Mouse (Mus musculus): ENCODE data around the gene Zfp654. TPM values are rescaled to one million over a fixed set of nuclear protein-coding genes. Genes with fewer than 3 reads are reported as not detected.

Gene Zfp654
- polyA plus RNA-seq, 1 experiment from 2014 or later, result 2.6 TPM

DNA sequence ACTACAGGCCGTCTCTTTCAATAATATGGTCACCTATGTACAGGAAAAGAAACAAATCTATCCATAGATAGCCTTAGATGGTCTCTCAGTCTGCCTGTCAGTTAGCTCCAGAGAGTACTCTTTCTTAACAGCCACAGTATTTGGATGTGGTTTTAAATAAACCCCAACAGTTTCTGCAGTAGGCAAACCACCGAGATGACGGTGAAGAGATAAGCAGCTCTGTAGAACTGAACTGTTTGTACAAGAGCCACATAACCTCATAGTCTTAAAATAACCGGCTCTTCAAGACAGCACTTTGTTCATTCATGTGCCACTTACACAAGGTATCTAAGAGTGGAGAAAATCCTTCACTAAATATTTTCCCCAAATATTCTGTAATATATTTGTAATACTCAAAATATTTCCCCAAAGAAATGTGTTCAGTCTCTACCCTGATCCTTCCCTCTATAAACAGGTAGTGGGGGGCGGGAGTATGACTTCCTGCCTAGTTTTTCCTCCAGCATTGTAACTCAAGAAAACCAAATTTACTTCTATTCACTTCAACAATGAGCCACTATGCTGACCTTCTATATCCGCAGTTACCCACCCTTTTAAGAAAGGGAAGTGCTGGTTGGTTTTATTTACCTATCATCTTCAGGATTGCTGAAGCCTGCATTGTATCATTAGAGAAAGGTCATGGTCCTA lies 92.7 kb downstream of the Zfp654 start:
- H3K4me3 ChIP-seq (ENCODE audit: low read depth, low read length), result no peak overlapping the region
- H3K4me2 ChIP-seq (ENCODE audit: low read depth, low read length), result no peak overlapping the region
- ATAC-seq (ENCODE audit: low read depth), result no peak
- H3K9ac ChIP-seq (ENCODE audit: low read depth, low read length), result no peak overlapping the region
- H3K9me3 ChIP-seq (replicated peaks; ENCODE audit: control insufficient read depth, low read length), result peaks cover 3% of the 10 kb centered on the region; the same call in 1 of the 2 replicates
- H3K27me3 ChIP-seq (ENCODE audit: control insufficient read depth, insufficient read depth, low read depth, low read length), result no peaks in the 10 kb centered on the region
- 9% methylated on average over 6 of the region's 6 CpGs for WGBS (ENCODE audit: insufficient replicate concordance)
- H3K4me1 ChIP-seq (ENCODE audit: control insufficient read depth, low read depth, low read length), result no peaks in the 10 kb centered on the region; the same call in 1 of the 2 replicates
- peaks cover 8% of the 10 kb centered on the region for H3K36me3 ChIP-seq (ENCODE audit: control insufficient read depth, insufficient read depth)
- no peak overlapping the region for H3K27ac ChIP-seq (ENCODE audit: low read length)

- Histone ChIP-seq H3K9ac (ENCODE audit: low read depth, low read length) (no peak overlapping the region), H3K27ac (ENCODE audit: low read length) (no peak overlapping the region), H3K4me3 (ENCODE audit: low read depth, low read length) (no peak overlapping the region), H3K4me2 (ENCODE audit: low read depth, low read length) (no peak overlapping the region), H3K27me3 (ENCODE audit: control insufficient read depth, insufficient read depth, low read depth, low read length) (no peaks in the 10 kb centered on the region), H3K9me3 (replicated peaks; ENCODE audit: control insufficient read depth, low read length) (no peaks in the 10 kb centered on the region), H3K4me1 (ENCODE audit: control insufficient read depth, low read depth, low read length) (no peaks in the 10 kb centered on the region; the same call in 1 of the 2 replicates), H3K36me3 (ENCODE audit: control insufficient read depth, insufficient read depth) (peaks cover under 1% of the 10 kb centered on the region)
- ATAC-seq (ENCODE audit: low read depth), result no peak
- WGBS (ENCODE audit: insufficient replicate concordance), result 65% methylated on average over 7 of the region's 7 CpGs
These were observed 93.6 kb downstream of the Zfp654 start for GRCm38 (mm10) chr16:64757666-64758400.

DNA sequence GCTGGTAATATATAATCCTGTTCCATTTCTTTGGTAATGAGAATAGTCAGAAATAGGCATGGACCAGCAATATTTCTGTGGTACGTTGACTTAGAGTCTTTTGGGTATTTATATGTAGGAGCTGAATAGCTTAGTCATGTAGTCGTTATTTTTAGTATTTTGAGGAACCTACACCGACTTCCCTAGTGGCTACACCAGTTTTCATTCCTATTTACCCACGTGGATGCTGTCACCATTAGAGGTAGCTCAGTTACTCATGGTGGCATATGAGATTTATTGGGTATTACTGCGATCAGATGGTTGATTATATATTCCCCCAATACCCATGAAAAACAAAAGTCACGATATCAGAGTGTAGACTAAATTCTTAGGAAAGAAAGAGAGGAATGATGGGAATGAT lies 95.1 kb downstream of the Zfp654 start:
- H3K4me3 ChIP-seq (ENCODE audit: low read depth, low read length), result no peak overlapping the region
- H3K9me3 ChIP-seq (replicated peaks; ENCODE audit: control insufficient read depth, low read length), result no peaks in the 10 kb centered on the region
- H3K27ac ChIP-seq (ENCODE audit: low read length), result no peak overlapping the region
- H3K4me2 ChIP-seq (ENCODE audit: low read depth, low read length), result no peak overlapping the region
- H3K36me3 ChIP-seq (ENCODE audit: control insufficient read depth, insufficient read depth), result no peaks in the 10 kb centered on the region
- WGBS (ENCODE audit: insufficient replicate concordance), result 31% methylated on average over 6 of the region's 6 CpGs
- no peak overlapping the region for H3K9ac ChIP-seq (ENCODE audit: low read depth, low read length)
- H3K4me1 ChIP-seq (ENCODE audit: control insufficient read depth, low read depth, low read length), result no peaks in the 10 kb centered on the region; the same call in 1 of the 2 replicates
- no peak for ATAC-seq (ENCODE audit: low read depth)
- no peaks in the 10 kb centered on the region for H3K27me3 ChIP-seq (ENCODE audit: control insufficient read depth, insufficient read depth, low read depth, low read length)

DNA sequence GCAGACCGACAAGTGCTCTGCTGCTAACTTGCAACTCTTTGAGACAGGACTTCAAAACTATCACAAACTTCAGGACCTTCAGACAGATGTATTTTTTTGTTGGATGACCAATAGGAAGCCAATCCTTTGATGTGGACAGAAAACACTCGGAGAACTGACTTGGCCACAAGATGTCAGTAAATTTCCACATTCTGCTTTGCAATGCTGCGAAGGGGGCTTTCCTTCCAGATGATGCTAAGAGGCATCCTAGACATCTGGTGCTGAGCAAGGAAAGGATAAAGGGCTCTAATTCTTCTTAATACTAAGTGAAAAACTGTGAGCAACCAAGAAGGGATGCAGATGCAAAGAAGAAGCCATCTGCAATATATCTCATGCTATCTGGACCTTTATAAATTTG lies 96.7 kb downstream of the Zfp654 start:
- no peak overlapping the region for H3K9ac ChIP-seq (ENCODE audit: low read depth, low read length)
- no peak overlapping the region for H3K4me2 ChIP-seq (ENCODE audit: low read depth, low read length)
- no peaks in the 10 kb centered on the region for H3K36me3 ChIP-seq (ENCODE audit: control insufficient read depth, insufficient read depth)
- ATAC-seq (ENCODE audit: low read depth), result no peak
- H3K27me3 ChIP-seq (ENCODE audit: control insufficient read depth, insufficient read depth, low read depth, low read length), result no peaks in the 10 kb centered on the region
- H3K4me3 ChIP-seq (ENCODE audit: low read depth, low read length), result no peak overlapping the region
- 25% methylated on average over 3 of the region's 3 CpGs for WGBS (ENCODE audit: insufficient replicate concordance)
- no peak overlapping the region for H3K27ac ChIP-seq (ENCODE audit: low read length)
- H3K4me1 ChIP-seq (ENCODE audit: control insufficient read depth, low read depth, low read length), result no peaks in the 10 kb centered on the region; the same call in 1 of the 2 replicates
- no peaks in the 10 kb centered on the region for H3K9me3 ChIP-seq (replicated peaks; ENCODE audit: control insufficient read depth, low read length)

DNA sequence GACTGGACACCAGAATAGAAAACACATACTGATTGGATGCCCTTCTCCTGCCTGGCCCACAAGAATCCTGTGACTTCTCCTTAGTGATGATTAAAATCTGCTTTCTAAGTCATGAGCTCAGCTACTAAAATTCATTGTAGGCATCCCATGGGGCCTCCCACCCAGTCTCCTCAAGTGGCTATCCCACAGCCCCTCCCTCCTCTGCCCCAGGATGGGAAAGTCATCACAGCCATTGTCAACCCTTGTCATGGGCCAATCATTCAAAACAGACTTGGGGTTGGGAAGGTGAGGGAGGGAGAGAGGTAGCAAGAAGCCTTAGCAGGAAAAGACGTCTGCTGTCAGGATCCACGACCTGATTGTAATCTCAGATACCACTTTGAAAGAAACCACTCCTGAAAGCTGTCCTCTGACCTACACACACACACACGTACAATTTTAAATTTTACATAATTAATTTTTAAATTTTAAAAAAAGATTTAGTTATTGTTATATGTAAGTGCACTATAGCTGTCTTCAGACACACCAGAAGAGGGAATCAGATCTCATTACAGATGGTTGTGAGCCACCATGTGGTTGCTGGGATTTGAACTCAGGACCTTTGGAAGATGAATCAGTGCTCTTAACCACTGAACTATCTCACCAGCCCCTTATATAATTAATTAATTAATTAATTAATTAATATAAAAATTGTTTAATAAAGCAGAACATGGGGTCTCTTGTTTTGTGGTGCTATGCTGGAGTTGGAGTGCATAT lies 97.3 kb downstream of the Zfp654 start:
- ATAC-seq (ENCODE audit: low read depth), result no peak
- H3K4me2 ChIP-seq (ENCODE audit: low read depth, low read length), result no peak overlapping the region
- no peak overlapping the region for H3K4me3 ChIP-seq (ENCODE audit: low read depth, low read length)
- no peaks in the 10 kb centered on the region for H3K9me3 ChIP-seq (replicated peaks; ENCODE audit: control insufficient read depth, low read length)
- H3K9ac ChIP-seq (ENCODE audit: low read depth, low read length), result no peak overlapping the region
- H3K36me3 ChIP-seq (ENCODE audit: control insufficient read depth, insufficient read depth), result no peaks in the 10 kb centered on the region
- H3K27me3 ChIP-seq (ENCODE audit: control insufficient read depth, insufficient read depth, low read depth, low read length), result no peaks in the 10 kb centered on the region
- H3K4me1 ChIP-seq (ENCODE audit: control insufficient read depth, low read depth, low read length), result no peaks in the 10 kb centered on the region; the same call in 1 of the 2 replicates
- WGBS (ENCODE audit: insufficient replicate concordance), result 36% methylated on average over 3 of the region's 3 CpGs
- no peak overlapping the region for H3K27ac ChIP-seq (ENCODE audit: low read length)

GRCm38 (mm10) chr16:64748237-64748636 lies 103.2 kb downstream of the Zfp654 start:
- 5% methylated on average over 10 of the region's 10 CpGs for WGBS (ENCODE audit: insufficient replicate concordance)
- H3K9ac ChIP-seq (ENCODE audit: low read depth, low read length), result no peak overlapping the region
- H3K27me3 ChIP-seq (ENCODE audit: control insufficient read depth, insufficient read depth, low read depth, low read length), result no peaks in the 10 kb centered on the region
- no peak for ATAC-seq (ENCODE audit: low read depth)
- H3K9me3 ChIP-seq (replicated peaks; ENCODE audit: control insufficient read depth, low read length), result no peaks in the 10 kb centered on the region
- no peak overlapping the region for H3K4me2 ChIP-seq (ENCODE audit: low read depth, low read length)
- H3K27ac ChIP-seq (ENCODE audit: low read length), result no peak overlapping the region
- H3K4me3 ChIP-seq (ENCODE audit: low read depth, low read length), result no peak overlapping the region
- no peaks in the 10 kb centered on the region for H3K36me3 ChIP-seq (ENCODE audit: control insufficient read depth, insufficient read depth)
- H3K4me1 ChIP-seq (ENCODE audit: control insufficient read depth, low read depth, low read length), result no peaks in the 10 kb centered on the region

DNA sequence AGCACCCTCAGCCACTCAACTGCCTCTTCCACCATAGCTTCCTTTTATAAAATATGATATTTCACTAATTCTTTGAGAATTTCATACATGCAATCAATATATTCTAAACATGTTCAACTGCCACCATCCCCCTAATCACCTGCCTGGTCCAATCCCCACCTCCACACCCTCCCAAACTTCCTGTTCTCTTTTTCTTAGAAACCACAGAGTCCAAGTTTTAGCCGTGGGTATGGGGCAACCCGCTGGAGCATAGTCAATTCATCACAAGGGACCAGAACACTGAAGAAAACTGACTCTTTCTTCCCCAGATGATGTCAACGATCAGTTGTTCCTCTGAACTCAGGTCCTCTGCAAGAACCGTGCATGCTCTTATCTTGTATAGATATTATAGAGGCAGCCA lies 106.4 kb downstream of the Zfp654 start:
- H3K4me3 ChIP-seq (ENCODE audit: low read depth, low read length), result no peak overlapping the region
- no peaks in the 10 kb centered on the region for H3K9me3 ChIP-seq (replicated peaks; ENCODE audit: control insufficient read depth, low read length)
- 24% methylated on average over 4 of the region's 4 CpGs for WGBS (ENCODE audit: insufficient replicate concordance)
- no peak for ATAC-seq (ENCODE audit: low read depth)
- no peaks in the 10 kb centered on the region for H3K27me3 ChIP-seq (ENCODE audit: control insufficient read depth, insufficient read depth, low read depth, low read length)
- H3K36me3 ChIP-seq (ENCODE audit: control insufficient read depth, insufficient read depth), result no peaks in the 10 kb centered on the region
- no peak overlapping the region for H3K27ac ChIP-seq (ENCODE audit: low read length)
- no peak overlapping the region for H3K9ac ChIP-seq (ENCODE audit: low read depth, low read length)
- no peaks in the 10 kb centered on the region for H3K4me1 ChIP-seq (ENCODE audit: control insufficient read depth, low read depth, low read length)
- no peak overlapping the region for H3K4me2 ChIP-seq (ENCODE audit: low read depth, low read length)

DNA sequence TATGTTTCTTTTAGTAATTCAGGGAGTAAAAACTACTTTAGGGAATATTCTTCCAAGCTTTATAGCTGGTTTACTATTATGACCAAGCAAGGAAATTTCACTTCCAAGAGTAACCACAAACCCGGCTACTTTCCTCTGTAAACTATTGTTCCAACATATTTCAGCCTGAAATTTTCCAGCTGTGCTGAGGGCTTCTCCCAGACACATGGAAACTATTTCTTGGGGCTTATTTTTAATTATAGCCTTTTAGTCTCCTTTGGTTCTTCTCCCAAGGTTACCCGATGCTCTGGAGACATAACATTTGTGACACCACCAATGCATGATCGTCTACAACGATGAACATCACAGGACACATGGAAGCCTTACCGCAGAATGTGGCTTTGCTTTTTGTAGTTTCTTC lies 114.2 kb downstream of the Zfp654 start:
- no peaks in the 10 kb centered on the region for H3K27me3 ChIP-seq (ENCODE audit: control insufficient read depth, insufficient read depth, low read depth, low read length)
- H3K9ac ChIP-seq (ENCODE audit: low read depth, low read length), result no peak overlapping the region
- H3K4me2 ChIP-seq (ENCODE audit: low read depth, low read length), result no peak overlapping the region
- ATAC-seq (ENCODE audit: low read depth), result no peak
- WGBS (ENCODE audit: insufficient replicate concordance), result 73% methylated on average over 5 of the region's 5 CpGs
- H3K4me1 ChIP-seq (ENCODE audit: control insufficient read depth, low read depth, low read length), result no peaks in the 10 kb centered on the region
- H3K4me3 ChIP-seq (ENCODE audit: low read depth, low read length), result no peak overlapping the region
- no peaks in the 10 kb centered on the region for H3K9me3 ChIP-seq (replicated peaks; ENCODE audit: control insufficient read depth, low read length)
- H3K36me3 ChIP-seq (ENCODE audit: control insufficient read depth, insufficient read depth), result no peaks in the 10 kb centered on the region
- no peak overlapping the region for H3K27ac ChIP-seq (ENCODE audit: low read length)

Measured in liver, embryonic 16.5 days (tissue).